Mouse (Mus musculus): ENCODE measurements around the gene Nans. TPM values are rescaled to one million over a fixed set of nuclear protein-coding genes. Genes with fewer than 3 reads are reported as not detected.

Nans gene
- polyA plus RNA-seq (2015; fragmentation: Nextera tagmentation; extraction: Ambion mirVana), result 40.5 and 48.3 TPM in 2 replicates

DNA sequence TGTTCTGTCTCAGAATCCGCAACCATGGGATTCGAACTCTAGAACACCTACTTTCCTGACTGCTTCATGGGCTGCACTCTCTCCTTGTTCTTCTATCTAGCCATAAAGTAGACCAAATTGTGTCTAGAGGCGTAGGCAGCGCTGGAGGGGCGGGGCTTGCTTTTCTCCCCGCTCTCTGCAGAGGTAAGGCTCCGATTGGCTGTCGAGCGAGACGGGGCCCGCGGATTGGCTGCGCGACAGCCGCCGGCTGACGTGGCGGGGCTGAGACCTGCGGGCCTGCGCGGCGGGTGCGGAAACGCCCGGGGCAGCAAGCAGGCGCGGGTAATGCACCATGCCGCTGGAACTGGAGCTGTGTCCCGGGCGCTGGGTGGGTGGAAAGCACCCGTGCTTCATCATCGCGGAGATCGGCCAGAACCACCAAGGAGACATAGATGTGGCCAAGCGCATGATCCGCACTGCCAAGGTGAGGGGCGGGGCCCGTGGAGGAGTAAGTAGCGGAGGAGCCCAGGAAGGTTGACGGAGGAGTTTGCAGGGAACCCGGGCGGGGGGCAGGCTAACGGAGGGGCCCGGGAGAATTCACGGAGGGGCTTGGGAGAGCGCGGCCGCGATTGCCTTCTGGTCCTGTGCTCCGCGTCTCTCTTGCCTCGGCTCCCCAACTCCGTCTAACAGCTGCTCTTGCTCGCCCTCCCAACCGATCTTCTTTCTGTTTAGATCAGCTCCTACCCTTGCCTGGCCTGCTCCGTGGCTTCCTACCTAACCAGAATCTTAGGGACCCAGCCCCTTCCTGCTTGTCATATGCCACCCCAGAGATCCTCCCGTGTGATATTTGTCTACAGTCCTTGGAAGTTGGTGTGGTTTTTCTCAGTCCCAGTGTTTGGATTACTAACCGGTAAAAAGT, at the start of gene Nans:
Gene Nans (plus strand): TSS at position 221 of the 898 bp plus-strand sequence.
- Histone ChIP-seq H3K27ac (ENCODE audit: low read length) (peak within 1 kb of the TSS; percentile 75), H3K4me3 (ENCODE audit: low read depth, low read length) (peak within 1 kb of the TSS; percentile 87), H3K4me1 (ENCODE audit: control insufficient read depth, low read depth, low read length) (peaks cover 25% of the 10 kb centered on the region), H3K9ac (ENCODE audit: low read depth, low read length) (peak within 1 kb of the TSS; percentile 87), H3K9me3 (replicated peaks; ENCODE audit: control insufficient read depth, low read length) (no peaks in the 10 kb centered on the region), H3K27me3 (ENCODE audit: control insufficient read depth, insufficient read depth, low read depth, low read length) (no peaks in the 10 kb centered on the region), H3K36me3 (ENCODE audit: control insufficient read depth, insufficient read depth) (peaks cover 15% of the 10 kb centered on the region), H3K4me2 (ENCODE audit: low read depth, low read length) (peak within 1 kb of the TSS; percentile 68)
- under 1% methylated on average over 58 of the region's 58 CpGs for WGBS (ENCODE audit: insufficient replicate concordance)
- ATAC-seq (ENCODE audit: low read depth), result peak; percentile 99

- Histone ChIP-seq H3K4me2 (ENCODE audit: low read depth, low read length) (no peak overlapping the region), H3K9ac (ENCODE audit: low read depth, low read length) (no peak overlapping the region), H3K9me3 (replicated peaks; ENCODE audit: control insufficient read depth, low read length) (no peaks in the 10 kb centered on the region), H3K4me1 (ENCODE audit: control insufficient read depth, low read depth, low read length) (peaks cover 13% of the 10 kb centered on the region), H3K4me3 (ENCODE audit: low read depth, low read length) (no peak overlapping the region), H3K36me3 (ENCODE audit: control insufficient read depth, insufficient read depth) (no peaks in the 10 kb centered on the region), H3K27ac (ENCODE audit: low read length) (no peak overlapping the region), H3K27me3 (ENCODE audit: control insufficient read depth, insufficient read depth, low read depth, low read length) (no peaks in the 10 kb centered on the region)
- 58% methylated on average over 4 of the region's 4 CpGs for WGBS (ENCODE audit: insufficient replicate concordance)
- ATAC-seq (ENCODE audit: low read depth), result no peak
Observed at GRCm38 (mm10) chr4:46442501-46442900, 46.5 kb upstream of the Nans start.

- peaks cover 38% of the 10 kb centered on the region for H3K4me1 ChIP-seq (ENCODE audit: control insufficient read depth, low read depth, low read length)
- WGBS (ENCODE audit: insufficient replicate concordance), result 74% methylated on average over 9 of the region's 9 CpGs
- no peak overlapping the region for H3K4me2 ChIP-seq (ENCODE audit: low read depth, low read length)
- H3K36me3 ChIP-seq (ENCODE audit: control insufficient read depth, insufficient read depth), result no peaks in the 10 kb centered on the region
- H3K27ac ChIP-seq (ENCODE audit: low read length), result peak overlapping the region; percentile 5; the same call in 1 of the 2 replicates
- no peak for ATAC-seq (ENCODE audit: low read depth)
- H3K9me3 ChIP-seq (replicated peaks; ENCODE audit: control insufficient read depth, low read length), result no peaks in the 10 kb centered on the region
- no peak overlapping the region for H3K4me3 ChIP-seq (ENCODE audit: low read depth, low read length)
- no peaks in the 10 kb centered on the region for H3K27me3 ChIP-seq (ENCODE audit: control insufficient read depth, insufficient read depth, low read depth, low read length)
- H3K9ac ChIP-seq (ENCODE audit: low read depth, low read length), result 0 out of 2 replicates have a peak overlapping the region, but pooled peaks have one; percentile 10
Observed at GRCm38 (mm10) chr4:46445237-46445945, 43.7 kb upstream of the Nans start.

- Histone ChIP-seq H3K36me3 (ENCODE audit: control insufficient read depth, insufficient read depth) (no peaks in the 10 kb centered on the region), H3K4me1 (ENCODE audit: control insufficient read depth, low read depth, low read length) (peaks cover 38% of the 10 kb centered on the region), H3K4me3 (ENCODE audit: low read depth, low read length) (no peak overlapping the region), H3K27ac (ENCODE audit: low read length) (peak overlapping the region; percentile 28; the same call in 1 of the 2 replicates), H3K27me3 (ENCODE audit: control insufficient read depth, insufficient read depth, low read depth, low read length) (no peaks in the 10 kb centered on the region), H3K9me3 (replicated peaks; ENCODE audit: control insufficient read depth, low read length) (no peaks in the 10 kb centered on the region), H3K9ac (ENCODE audit: low read depth, low read length) (0 out of 2 replicates have a peak overlapping the region, but pooled peaks have one; percentile 22), H3K4me2 (ENCODE audit: low read depth, low read length) (no peak overlapping the region)
- WGBS (ENCODE audit: insufficient replicate concordance), result 22% methylated on average over 1 of the region's 1 CpGs
- no peak for ATAC-seq (ENCODE audit: low read depth)
Observed at GRCm38 (mm10) chr4:46447461-46447860, 41.6 kb upstream of the Nans start.

- Histone ChIP-seq H3K4me2 (ENCODE audit: low read depth, low read length) (peak overlapping the region; percentile 15; the same call in 1 of the 2 replicates), H3K36me3 (ENCODE audit: control insufficient read depth, insufficient read depth) (no peaks in the 10 kb centered on the region), H3K4me1 (ENCODE audit: control insufficient read depth, low read depth, low read length) (peaks cover 42% of the 10 kb centered on the region), H3K9me3 (replicated peaks; ENCODE audit: control insufficient read depth, low read length) (no peaks in the 10 kb centered on the region), H3K27me3 (ENCODE audit: control insufficient read depth, insufficient read depth, low read depth, low read length) (no peaks in the 10 kb centered on the region), H3K27ac (ENCODE audit: low read length) (peak overlapping the region; percentile 98), H3K9ac (ENCODE audit: low read depth, low read length) (peak overlapping the region; percentile 53), H3K4me3 (ENCODE audit: low read depth, low read length) (no peak overlapping the region)
- 30% methylated on average over 6 of the region's 6 CpGs for WGBS (ENCODE audit: insufficient replicate concordance)
- ATAC-seq (ENCODE audit: low read depth), result no peak
Observed at GRCm38 (mm10) chr4:46448886-46449285, 40.2 kb upstream of the Nans start.

DNA sequence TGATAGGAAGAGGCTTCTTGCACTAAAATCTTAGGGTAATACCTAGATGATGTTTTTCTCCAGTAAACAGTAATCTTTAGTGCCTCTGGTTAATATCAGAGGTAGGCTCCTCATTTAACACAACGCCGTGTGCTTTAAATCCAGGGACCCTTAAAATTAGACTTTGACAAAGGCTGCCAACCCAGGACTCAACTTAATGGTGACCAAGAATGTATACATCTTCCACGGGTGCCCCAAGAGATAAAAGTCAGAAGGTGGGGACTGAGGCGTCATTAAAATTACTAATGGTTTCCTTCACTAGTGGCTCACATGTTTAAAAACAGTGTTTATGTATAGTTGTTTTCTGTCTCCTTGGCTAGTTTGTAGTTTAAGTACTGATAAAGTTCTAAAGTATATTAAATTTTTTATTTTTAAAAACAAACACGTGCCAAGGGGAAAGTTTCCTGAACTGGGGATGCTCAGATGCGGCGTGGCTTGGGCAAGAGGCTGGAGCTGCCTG, 39.0 kb upstream of the Nans start:
- H3K36me3 ChIP-seq (ENCODE audit: control insufficient read depth, insufficient read depth), result no peaks in the 10 kb centered on the region
- no peak for ATAC-seq (ENCODE audit: low read depth)
- H3K4me1 ChIP-seq (ENCODE audit: control insufficient read depth, low read depth, low read length), result peaks cover 53% of the 10 kb centered on the region
- peak overlapping the region; percentile 92 for H3K4me3 ChIP-seq (ENCODE audit: low read depth, low read length)
- H3K27ac ChIP-seq (ENCODE audit: low read length), result peak overlapping the region; percentile 98
- no peaks in the 10 kb centered on the region for H3K9me3 ChIP-seq (replicated peaks; ENCODE audit: control insufficient read depth, low read length)
- WGBS (ENCODE audit: insufficient replicate concordance), result 26% methylated on average over 7 of the region's 7 CpGs
- peak overlapping the region; percentile 98 for H3K9ac ChIP-seq (ENCODE audit: low read depth, low read length)
- H3K4me2 ChIP-seq (ENCODE audit: low read depth, low read length), result peak overlapping the region; percentile 93
- no peaks in the 10 kb centered on the region for H3K27me3 ChIP-seq (ENCODE audit: control insufficient read depth, insufficient read depth, low read depth, low read length)

- Histone ChIP-seq H3K4me1 (ENCODE audit: control insufficient read depth, low read depth, low read length) (peaks cover 58% of the 10 kb centered on the region), H3K4me3 (ENCODE audit: low read depth, low read length) (peak within 1 kb of the TSS; percentile 92), H3K9me3 (replicated peaks; ENCODE audit: control insufficient read depth, low read length) (no peaks in the 10 kb centered on the region), H3K9ac (ENCODE audit: low read depth, low read length) (peak within 1 kb of the TSS; percentile 98), H3K36me3 (ENCODE audit: control insufficient read depth, insufficient read depth) (no peaks in the 10 kb centered on the region), H3K27me3 (ENCODE audit: control insufficient read depth, insufficient read depth, low read depth, low read length) (no peaks in the 10 kb centered on the region), H3K27ac (ENCODE audit: low read length) (peak within 1 kb of the TSS; percentile 98), H3K4me2 (ENCODE audit: low read depth, low read length) (peak within 1 kb of the TSS; percentile 93)
- WGBS (ENCODE audit: insufficient replicate concordance), result 0% methylated on average over 65 of the region's 66 CpGs
- ATAC-seq (ENCODE audit: low read depth), result peak; percentile 89
Observed at GRCm38 (mm10) chr4:46450519-46451131, 38.4 kb upstream of the Nans start, which contains the start of gene Anp32b. TSS of gene Anp32b (plus strand) at chr4:46450902.

GRCm38 (mm10) chr4:46451240-46451757, 37.7 kb upstream of the Nans start:
- Histone ChIP-seq H3K4me1 (ENCODE audit: control insufficient read depth, low read depth, low read length) (peaks cover 65% of the 10 kb centered on the region), H3K9ac (ENCODE audit: low read depth, low read length) (peak overlapping the region; percentile 98), H3K27ac (ENCODE audit: low read length) (peak overlapping the region; percentile 98), H3K27me3 (ENCODE audit: control insufficient read depth, insufficient read depth, low read depth, low read length) (no peaks in the 10 kb centered on the region), H3K36me3 (ENCODE audit: control insufficient read depth, insufficient read depth) (peaks cover under 1% of the 10 kb centered on the region; the same call in 1 of the 2 replicates), H3K4me2 (ENCODE audit: low read depth, low read length) (peak overlapping the region; percentile 93), H3K4me3 (ENCODE audit: low read depth, low read length) (peak overlapping the region; percentile 92), H3K9me3 (replicated peaks; ENCODE audit: control insufficient read depth, low read length) (no peaks in the 10 kb centered on the region)
- WGBS (ENCODE audit: insufficient replicate concordance), result under 1% methylated on average over 47 of the region's 70 CpGs
- ATAC-seq (ENCODE audit: low read depth), result peak; percentile 20
